Mouse (Mus musculus) G1E-ER4 (cell line): ENCODE results near the gene Radil. TPM values are rescaled to one million over a fixed set of nuclear protein-coding genes. Genes with fewer than 3 reads are reported as not detected.

ENCODE experiments used
- GATA1 ChIP-seq: IDR thresholded peaks from one replicate; pipeline ENCODE4 v1.8.0; 2012; ENCODE audit warnings: low read length, inconsistent platforms
- polyA plus RNA-seq: library from polyadenylated mRNA; stranded (reverse); fragments of >175 nt; gene quantifications from 2 replicates; pipeline ENCODE4 v1.2.3, GENCODE M21; 2012

Radil gene
- polyA plus RNA-seq, 1 experiment = not detected

- TF ChIP-seq GATA1 = no peak
Measured at GRCm38 (mm10) chr5:142469796-142470195, 81.1 kb downstream of the Radil start.

DNA sequence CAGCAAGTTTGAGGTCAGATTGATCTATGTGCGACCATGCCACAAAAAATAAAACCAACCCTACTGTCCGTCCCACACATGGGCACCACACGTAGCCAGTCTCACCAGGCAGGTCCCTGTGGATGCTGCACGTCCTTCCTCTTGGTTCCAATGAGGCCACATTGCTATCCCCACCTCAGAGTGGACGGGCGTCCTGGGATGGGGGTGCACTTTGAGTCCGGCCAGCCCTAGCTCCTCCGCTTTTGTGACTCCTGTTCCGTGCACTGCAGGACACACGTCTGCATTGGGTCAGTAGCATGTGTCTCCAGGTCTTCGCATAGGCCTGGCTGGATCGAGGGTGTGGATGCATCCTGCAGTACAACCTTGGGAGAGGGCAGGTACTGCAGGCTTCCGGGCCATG lies 82.5 kb downstream of the Radil start:
- TF ChIP-seq GATA1 = no peak

GRCm38 (mm10) chr5:142463461-142464454 lies 87.1 kb downstream of the Radil start, which contains the start of gene Ap5z1:
Gene Ap5z1 (plus strand): TSS chr5:142463944.
- no peak for TF ChIP-seq GATA1

DNA sequence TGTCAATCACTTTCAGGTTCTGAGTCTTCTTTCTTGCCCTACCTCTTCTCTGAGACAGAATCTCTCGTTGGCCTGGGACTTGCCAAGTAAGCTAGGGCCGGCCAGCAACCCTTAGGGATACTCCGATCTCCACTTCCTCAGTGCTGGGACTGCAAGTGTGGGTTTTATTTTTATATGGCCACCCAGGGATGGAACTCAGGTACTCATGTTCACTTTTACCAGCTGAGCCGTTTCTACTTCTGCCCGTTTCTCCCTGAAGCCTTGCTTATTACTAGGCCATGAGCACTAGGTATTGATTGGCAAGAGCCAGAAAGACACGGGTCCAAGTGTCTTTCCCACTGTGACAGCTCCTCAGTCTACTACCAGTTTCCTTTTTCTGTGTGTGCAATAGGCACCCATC lies 87.9 kb downstream of the Radil start:
- TF ChIP-seq GATA1 = no peak

DNA sequence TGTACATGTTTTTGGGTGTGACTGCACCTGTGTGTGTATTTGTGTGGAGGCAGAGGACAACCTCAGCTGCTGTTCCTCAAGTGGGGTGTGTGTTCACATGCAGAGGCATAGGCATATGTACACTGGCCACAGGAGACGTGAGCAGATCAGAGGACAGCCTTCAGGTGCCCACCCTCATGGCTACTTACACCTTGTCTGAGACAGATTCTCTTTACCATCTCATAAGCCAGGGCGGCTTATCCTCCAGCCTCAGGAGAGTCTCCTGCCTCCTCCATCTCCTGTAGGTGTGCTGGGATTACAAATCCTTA lies 88.3 kb downstream of the Radil start:
- no peak for TF ChIP-seq GATA1

DNA sequence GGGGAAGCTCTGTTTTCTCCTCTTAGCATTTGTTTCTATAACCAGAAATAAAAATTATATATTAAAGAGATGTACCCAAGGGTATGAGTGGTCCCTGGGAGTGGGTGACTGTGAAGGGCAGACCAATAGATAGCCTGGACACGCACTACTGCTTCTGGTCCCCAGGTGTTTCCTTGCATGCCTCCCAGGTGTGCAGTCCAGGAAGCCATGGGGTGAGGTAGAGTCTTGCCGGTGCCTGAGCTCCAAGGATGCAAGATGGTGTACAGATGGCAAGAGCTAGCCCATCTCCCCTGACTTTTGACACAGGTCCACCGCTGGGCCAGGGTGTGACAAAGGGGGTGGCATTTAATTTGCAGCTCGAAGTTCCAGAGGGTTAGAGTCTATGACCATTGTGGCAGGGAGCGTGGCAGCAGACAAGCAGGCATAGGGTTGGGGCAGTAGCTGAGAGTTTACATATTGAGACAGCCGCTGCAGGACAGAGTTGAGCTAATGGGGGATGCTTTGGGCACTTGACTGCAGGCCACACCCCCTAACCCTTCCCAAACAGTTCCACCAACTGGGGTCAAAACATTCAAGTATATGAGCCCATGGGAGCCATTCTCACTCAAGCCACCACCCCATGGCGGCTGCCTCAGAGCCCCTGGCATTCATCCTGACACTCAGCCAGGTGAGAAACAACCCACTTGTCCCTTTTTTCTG lies 88.8 kb downstream of the Radil start:
- no peak for TF ChIP-seq GATA1

DNA sequence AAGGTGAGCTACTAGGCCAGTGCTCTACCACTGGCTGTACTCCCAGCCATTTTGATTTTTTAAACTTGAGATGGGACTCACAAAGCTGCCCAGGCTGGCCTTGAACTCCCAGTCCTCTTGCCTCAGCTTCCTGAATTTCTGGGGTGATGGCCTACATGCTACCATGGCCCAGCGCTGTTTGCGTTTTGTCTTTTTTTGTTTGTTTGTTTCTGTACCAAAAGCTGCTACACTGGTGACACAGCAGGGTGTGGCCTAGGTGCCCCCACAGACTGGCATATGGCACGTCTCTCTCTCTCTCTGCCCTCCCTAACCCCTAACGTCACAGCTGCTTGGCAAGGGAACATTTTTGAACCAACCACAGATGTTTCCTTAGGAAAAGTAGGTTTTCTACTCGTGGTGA lies 91.1 kb downstream of the Radil start:
- no peak for TF ChIP-seq GATA1

DNA sequence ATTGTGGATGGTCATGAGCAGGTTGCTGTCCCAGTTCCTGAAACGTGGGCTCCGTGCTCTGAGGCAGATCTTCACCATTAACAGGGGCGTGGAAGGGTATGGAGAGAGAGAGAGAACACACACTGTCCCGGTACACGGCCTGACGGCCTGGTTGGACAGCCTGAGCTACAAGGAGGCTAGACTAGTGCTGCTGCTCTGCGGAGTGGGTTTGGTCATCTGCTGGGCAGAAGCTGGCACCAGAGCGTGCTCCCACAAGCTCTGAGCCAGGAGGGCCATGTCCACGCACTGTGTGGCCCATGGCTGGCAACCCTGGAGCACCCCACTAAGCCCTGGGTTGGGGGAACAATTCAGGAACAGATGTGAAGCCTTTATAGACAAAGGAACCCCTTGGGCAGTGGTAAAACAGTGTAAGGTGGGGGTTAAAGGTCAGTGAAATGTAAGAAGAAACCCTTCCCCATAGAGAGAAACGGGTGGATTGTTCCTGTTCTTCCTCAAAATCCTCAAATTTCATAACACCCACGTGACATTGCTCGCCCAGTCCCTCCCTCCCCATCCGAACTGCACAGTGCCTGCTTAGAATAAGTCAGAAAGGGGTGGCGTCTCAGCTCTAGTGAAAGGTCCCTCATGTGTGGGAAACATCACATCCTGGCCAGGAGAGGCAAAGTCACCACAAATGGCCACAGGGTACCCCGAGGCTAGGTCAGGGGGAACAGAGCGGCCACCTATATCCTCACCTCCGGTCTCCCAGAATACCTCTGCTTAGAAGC lies 91.9 kb downstream of the Radil start:
- TF ChIP-seq GATA1 = no peak

DNA sequence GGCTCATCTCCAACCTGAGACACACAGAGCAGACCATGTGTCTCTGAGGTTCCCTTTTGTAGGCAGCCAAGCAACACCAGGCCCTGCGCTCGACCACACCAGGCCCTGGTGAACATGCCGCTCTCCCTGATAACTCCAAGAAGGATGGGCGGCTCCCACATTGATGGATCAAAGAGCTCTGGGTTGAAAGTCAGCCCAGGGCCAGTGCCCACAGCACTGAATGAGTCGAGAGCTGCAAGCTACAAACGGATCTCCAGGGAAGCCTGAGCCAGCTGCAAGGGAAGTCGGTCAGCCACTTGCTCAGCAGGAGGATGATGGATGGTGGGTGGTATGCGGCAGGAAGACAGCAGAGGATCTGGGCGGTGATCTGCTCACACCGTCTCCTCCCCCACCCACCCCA lies 93.6 kb downstream of the Radil start:
- no peak for TF ChIP-seq GATA1

- TF ChIP-seq GATA1 = no peak
Measured at GRCm38 (mm10) chr5:142456318-142456717, 94.6 kb downstream of the Radil start.

DNA sequence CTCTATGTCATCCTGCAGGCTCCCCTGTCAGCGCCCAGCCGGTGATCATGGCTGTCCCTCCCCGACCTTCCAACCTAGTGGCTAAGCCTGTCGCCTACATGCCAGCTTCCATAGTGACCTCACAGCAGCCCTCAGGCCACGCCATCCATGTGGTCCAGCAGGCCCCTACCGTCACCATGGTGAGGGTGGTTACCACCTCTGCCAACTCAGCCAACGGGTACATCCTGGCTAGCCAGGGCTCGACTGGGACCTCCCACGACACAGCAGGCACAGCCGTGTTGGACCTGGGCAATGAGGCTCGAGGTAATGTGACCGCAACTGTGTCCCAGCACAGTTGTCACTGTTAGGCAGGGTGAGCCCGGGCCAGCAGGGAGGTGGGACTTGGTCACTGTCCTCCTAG lies 97.2 kb downstream of the Radil start:
- TF ChIP-seq GATA1 = no peak

GRCm38 (mm10) chr5:142451759-142452158 lies 99.1 kb downstream of the Radil start:
- no peak for TF ChIP-seq GATA1

- no peak for TF ChIP-seq GATA1
Measured at GRCm38 (mm10) chr5:142450846-142451245, 100.1 kb downstream of the Radil start.

GRCm38 (mm10) chr5:142448623-142449022 lies 102.3 kb downstream of the Radil start:
- no peak for TF ChIP-seq GATA1

GRCm38 (mm10) chr5:142448076-142448475 lies 102.8 kb downstream of the Radil start:
- no peak for TF ChIP-seq GATA1

DNA sequence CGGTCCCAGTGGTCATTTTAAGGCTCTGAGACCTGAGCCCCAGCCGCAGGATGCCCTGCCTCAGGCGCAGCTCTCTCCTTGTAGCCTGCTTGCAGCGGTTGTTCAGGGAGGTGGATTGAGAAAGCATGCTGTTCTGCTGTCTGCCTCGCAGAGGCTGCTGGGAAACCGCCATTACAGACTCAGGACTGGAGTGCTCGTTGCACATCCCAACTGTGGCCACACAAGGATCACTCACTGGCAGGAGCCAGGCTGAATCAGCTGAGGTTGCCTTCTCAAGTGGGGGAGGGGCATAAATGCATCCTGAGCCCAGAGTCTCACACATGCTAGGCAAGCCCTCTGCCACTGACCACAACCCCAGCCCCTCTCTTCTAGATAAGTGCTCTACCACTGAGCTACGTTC lies 105.2 kb downstream of the Radil start:
- no peak for TF ChIP-seq GATA1
